Mouse (Mus musculus): ENCODE results near the gene Adamts2.

The Adamts2 gene

DNA sequence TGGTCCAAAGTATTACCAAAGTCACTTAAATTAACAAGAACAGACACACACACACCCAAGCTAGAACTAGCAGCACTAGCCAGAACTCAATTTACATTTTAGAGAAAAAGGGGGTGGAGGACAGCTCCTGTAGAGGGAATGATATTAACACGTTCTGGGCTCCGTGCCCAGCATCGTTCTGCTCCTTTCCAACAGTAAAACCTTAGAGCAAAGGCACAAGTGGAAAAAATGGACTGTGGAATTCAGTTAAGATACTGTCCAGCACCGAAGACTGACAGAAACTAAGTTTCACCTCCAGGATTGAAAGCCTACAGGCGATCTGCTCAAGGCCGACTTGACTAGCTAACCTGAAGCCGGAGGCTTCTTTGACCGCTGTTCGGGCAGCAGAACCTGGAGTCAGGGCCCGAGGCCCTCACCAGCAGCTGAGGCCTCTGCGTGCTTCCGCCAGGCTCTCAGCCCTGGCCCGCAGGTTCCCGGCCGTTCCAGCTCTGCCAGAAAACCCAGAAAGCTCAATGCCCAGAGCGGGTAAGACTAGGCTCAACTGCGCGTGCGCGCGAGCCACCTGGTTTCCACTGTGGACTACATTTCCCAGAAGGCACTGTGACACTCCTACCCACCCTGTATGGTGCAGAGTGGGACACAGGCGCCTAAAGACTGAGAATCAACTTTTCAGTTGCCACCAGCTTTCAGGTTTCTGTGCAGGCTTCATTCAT, 239.3 kb downstream of the Adamts2 start, which contains the start of gene Zfp879:
Gene Zfp879, minus strand, starts transcription at position 530 of the 713 bp plus-strand sequence.
- DNase-seq (ENCODE audit: extremely low read depth, low read depth), result no peak

DNA sequence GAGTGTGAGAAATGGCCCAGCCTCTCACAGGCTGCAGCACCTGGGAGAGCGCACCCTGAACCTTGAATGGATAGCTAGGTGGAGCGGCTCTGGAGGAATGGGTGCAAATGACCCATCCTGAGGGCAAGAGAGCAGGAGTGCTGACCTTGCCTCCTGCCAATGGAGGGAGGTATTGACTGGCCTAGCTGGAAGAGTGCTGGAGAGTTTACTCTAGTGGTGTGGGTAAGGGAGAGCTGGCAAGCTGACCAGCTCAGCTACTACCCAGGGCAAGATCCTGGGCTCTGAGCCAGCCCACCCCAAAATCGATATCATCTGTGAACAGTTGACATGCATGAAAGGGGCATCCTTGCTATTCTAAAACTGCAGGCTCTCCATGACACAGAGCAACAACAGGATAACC, 244.1 kb downstream of the Adamts2 start:
- DNase-seq (ENCODE audit: extremely low read depth, low read depth), result no peak

DNA sequence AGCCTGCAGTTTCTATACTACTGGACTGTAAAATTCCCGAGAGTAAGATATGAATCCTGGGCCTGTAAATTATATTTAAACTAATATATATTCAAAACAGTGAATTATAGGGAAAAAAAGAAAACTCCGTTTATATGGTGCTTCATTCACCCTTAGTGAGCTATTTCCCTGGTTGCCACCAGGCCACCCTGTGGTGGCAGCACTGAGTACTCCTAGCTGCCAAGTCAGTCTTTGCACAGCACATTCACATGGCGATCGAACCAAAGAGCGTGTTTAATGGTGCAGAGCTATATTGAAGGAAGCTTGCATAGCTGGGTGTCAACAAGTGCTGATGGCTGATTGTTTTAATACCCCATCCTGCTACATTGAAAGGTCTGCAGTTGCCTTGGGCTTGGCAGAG, 245.2 kb downstream of the Adamts2 start:
- no peak for DNase-seq (ENCODE audit: extremely low read depth, low read depth)

DNA sequence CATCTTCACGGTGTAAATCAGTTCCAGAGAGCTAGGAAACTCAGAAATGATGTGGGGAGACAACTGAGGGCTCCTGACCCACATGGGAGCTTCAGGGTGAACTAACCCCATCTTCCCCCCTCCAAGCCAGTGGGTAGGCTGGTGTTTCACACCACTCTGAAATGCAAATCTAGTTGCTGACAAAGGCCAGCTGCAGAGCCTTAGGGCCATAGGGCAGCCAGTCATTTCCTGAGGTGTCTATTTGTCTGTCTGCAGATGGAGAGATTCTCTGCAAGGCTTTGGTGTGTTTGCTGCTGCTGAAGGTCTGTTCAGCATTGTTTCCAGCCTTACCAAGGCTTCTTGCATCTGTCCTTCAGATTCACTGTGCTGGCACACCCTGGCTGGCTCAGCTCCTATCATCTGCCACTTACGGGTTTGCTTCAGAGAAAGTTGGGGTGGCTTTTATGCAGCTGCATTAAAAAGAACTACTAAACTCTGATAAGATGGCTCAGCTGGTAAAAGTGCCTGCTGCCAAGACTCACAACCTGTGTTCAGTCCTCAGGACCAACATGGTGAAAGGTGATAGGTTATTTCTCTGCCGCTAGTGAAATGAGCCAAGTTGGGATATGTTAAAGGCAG, 246.7 kb downstream of the Adamts2 start:
- no peak for DNase-seq (ENCODE audit: extremely low read depth, low read depth)

DNA sequence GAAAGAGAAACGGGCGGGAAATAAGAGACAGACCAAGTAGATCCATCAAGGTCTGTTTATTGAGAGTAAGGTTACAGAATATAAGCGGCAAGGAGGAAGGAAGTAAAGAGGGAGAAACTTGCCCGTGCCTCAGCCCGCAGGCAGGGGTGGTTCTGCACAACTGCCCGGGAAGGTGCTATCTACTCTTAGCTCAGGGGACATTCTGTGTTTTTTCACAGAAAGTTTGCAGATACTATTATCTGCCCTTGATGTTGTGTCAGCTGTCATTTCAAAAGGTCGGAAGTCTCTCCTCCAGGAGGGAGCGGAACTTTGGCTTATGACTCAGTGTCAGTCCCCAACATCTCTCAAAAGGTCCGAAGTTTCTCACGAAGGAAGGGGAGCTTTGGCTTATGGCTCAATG, 247.4 kb downstream of the Adamts2 start:
- peak; percentile 23 for DNase-seq (ENCODE audit: extremely low read depth, low read depth)

DNA sequence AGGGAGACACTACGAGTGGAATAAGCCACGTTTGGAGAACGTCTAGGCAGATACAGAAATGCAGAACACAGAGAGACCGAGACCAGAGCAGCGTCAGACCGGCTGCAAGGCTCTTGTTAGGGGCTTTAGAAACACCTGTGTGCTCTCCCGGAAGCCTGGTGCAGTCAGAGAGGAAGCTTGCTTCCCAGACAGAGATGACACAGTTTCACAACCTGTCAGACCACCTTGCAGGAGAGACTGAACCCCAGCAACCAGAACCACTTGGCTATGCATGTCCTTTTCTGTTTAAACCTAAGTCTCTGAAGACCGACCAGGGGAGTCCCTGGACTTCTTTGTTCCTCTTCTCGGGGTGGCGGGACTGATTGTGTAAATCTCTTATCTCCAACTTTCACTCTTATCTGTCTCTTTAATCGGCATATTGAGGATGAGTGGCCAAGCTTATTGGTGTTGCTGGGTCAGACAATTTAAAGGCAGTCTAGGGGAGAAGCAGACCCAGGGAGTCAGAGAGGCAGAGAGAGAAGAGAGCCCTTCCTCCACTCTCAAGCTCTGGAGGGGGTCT, 248.4 kb downstream of the Adamts2 start, which contains the start of gene Grm6:
Gene Grm6, plus strand, starts transcription at position 509 of the 559 bp plus-strand sequence.
- DNase-seq (ENCODE audit: extremely low read depth, low read depth), result no peak

DNA sequence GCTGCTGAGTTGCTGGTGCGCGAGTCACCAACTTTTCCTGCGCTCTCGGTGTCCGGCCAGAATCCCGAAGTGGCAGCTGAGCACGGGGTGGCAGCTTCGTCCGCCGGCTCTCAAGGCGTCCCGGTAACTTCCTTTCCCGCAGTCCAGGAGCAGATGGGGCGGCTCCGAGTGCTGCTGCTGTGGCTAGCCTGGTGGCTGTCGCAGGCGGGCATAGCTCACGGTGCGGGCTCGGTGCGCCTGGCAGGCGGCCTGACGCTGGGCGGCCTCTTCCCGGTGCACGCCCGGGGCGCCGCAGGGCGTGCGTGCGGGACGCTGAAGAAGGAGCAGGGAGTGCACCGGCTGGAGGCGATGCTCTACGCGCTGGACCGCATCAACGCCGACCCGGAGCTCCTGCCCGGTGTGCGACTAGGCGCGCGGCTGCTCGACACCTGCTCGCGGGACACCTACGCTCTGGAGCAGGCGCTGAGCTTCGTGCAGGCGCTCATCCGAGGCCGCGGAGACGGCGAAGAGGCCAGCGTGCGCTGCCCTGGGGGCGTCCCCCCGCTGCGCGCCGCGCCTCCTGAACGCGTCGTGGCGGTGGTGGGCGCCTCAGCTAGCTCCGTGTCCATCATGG, 249.2 kb downstream of the Adamts2 start:
- no peak for DNase-seq (ENCODE audit: extremely low read depth, low read depth)

Data from MEL-GATA-1-ER (cell line).